Mouse (Mus musculus) brain, embryonic 14.5 days (tissue): ENCODE measurements around the gene a. TPM values are rescaled to one million over a fixed set of nuclear protein-coding genes. Genes with fewer than 3 reads are reported as not detected.
A peak's percentile ranks its signal among the peaks of the same experiment; 100 is the strongest.

Experiments used
- DNase-seq: peaks from one replicate; pipeline ENCODE4 v3.0.0-alpha.2; 2011; ENCODE audit warnings: low read depth
- CTCF ChIP-seq: fragments of 200-500 bp; IDR thresholded peaks from 2 replicates; pipeline ENCODE4 v1.5.1; 2012; ENCODE audit warnings: inconsistent platforms, mild to moderate bottlenecking, moderate library complexity, borderline replicate concordance; ENCODE audit not compliant: insufficient read depth, insufficient read length; ENCODE audit errors: extremely low read depth
- POLR2A ChIP-seq: fragments of 200-500 bp; IDR thresholded peaks from 2 replicates; pipeline ENCODE4 v1.6.1; 2012; ENCODE audit warnings: mild to moderate bottlenecking, inconsistent platforms, borderline replicate concordance; ENCODE audit not compliant: poor library complexity, insufficient read depth, insufficient read length, severe bottlenecking; ENCODE audit errors: extremely low read depth
- polyA plus RNA-seq: library from polyadenylated mRNA; depleted of rRNA; stranded (reverse); fragments of >200 nt; gene quantifications from 2 replicates; pipeline ENCODE4 v1.2.3, GENCODE M21; 2012

a gene
- polyA plus RNA-seq, 1 experiment, result 4.1 TPM

DNA sequence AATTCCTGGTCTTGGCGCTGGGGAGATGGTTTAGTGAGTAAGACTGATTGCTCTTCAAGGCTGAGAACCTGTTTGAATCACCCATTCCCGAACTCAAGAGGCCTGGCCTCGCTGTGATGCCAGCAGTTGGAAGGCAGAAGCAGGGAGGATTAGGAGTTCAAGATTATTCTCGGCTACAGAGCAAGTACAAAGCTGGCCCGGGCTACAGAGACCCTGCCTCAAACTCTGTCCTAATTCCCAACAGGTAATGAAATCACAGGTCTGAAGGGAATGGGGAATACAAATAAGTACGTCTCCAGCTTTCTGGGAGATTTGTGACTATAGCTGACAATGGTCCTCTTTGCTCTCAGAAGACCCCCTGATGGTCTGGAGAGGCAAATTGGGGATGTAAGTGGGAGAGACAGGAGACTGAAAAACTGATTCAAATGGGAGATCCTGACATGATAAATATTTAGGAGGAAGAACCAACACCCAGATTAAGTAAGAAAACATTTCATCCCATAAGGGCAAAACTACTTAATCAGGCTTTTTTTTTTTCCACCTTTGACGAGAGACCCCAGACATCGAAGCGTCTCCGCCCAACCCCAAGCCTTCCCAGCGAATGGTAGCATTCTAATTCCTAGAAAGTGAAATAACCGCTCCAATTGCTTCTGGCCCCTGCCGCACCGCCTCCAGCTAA lies 1.1 kb upstream of the a start:
- DNase-seq, result no peak
- TF ChIP-seq POLR2A (no peak), CTCF (no peak)

DNA sequence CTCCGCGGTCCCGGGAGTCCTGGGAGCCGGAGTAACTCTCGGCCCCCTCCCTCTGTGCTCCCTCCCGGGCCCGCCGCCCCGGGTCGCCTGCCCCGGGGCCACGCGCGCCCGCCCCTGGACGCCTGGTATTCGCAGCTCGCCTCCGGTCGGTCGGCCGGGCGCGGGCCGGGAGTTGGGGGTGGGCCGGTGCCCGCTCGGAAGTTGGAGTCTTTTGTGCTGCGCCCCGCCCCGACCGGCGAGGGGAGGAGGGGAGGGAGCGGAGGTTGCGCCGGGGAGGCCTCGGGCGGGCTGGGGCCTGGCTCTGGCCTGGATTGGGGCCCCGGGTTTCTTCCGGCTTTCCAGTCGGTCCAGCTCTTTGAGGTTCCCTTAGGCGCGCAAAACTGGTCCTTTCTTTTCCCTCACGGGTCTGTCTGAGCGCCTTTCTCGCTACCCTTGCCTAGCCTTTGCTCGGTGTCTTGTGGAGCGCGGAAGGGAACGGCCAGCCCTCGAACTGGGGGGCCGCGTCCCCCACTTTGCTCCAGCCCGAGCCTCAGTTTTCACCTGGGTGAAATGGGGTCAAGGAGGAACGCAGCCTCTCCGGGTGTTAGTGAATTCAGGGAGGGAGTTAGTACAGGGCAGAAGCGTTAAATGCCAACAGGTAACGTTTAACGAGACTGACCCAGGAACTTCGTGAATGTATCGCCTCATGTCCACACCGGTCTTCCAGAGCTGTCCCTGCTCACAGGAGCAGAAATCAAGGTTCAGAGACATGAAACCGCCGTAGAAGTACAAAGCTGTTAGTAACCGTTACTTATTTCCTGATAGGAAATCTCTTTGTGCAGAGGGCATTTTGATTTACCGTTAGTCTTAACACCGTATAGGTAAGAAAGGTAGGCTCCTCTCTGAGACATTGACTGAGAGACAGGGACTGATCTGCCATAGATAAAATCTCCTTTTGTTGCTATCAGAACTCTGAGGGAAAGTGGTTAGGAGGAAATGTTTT lies 750 bp downstream of the a start:
- DNase-seq, result peak; percentile 76
- TF ChIP-seq CTCF (no peak), POLR2A (no peak)

DNA sequence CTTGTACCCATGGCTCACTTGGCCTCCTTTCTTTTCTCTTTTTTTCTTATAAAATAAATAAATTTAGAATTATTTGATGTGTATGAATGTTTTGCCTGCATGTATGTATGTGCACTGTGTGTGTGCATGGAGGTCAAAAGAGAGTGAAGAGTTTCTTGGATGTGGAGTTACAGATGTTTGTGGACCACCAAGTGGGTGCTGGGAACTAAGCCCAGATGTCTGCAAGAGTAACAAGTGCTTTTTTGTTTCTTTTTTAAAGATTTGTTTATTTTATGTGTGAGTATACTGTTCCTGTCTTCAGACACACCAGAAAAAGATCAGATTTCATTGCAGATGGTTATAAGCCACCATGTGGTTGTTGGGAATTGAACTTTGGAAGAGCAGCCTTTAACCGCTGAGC lies 12.2 kb downstream of the a start:
- TF ChIP-seq CTCF (no peak), POLR2A (no peak)
- no peak for DNase-seq

DNA sequence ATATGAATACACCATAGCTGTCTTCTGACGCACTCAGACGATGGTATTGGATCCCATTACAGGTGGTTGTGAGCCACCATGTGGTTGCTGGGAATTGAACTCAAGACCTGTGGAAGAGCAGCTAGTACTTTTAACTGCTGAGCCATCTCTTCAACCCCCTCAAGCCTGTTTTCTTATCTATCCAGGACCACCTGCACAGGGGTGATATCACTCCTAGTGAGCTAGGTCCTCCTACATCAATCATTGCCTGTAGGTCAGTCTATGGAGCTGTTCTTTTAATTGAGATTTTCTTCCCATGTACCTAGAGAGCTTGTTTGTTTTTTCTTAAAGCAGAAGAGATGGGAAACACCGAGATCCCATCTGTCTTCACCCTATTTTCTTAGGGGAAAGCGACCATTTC lies 12.6 kb downstream of the a start:
- DNase-seq, result no peak
- no peak for TF ChIP-seq CTCF
- TF ChIP-seq POLR2A, result no peak

DNA sequence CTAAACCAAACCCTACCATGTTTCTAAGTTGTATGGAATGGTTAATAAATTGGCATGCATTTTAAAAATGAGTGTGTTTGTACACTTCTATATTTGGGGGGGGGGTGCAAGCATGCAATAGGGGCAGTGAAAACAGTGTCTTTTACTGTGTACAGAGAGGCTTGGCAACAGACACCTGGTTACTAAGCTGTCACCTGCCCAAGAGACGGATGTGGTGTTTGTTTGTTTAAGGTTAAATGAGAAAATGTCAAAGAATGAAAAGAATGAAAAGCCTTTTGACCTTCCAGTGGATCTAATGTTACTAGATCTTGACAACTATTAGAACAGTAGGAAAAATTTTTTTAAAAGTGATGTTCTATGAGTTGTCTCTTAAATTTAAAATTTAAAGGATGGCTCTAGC lies 16.5 kb downstream of the a start:
- DNase-seq, result no peak
- no peak for TF ChIP-seq CTCF
- TF ChIP-seq POLR2A, result no peak

DNA sequence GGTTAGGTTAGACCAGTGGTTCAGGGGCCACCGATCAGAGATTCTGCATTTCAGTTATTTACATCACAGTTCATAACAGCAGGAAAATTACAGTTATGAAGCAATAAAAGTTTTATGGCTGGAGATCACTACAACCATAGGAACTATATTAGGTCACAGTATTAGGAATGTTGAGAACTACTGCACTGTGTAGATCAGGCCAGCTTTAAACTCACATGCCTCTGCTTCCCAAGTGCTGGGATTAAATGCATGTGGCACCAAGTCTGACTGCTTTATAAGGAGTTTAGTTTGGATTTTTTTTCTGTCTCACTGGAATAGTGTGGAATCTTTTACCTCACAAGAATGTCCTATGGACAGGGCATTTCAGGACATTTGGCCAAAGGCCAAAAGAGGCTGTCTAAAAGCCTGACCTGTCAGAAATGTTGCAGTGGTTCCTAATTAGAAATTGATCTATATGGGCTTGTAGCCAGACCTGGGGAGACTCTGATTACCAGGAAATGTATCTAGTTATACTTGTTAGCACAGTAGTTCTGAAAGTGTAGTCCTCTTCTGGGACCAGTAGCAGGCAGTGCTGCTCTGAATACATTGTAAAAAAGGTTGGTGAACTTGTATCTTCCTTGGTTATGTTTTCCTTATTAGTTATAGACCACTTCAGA lies 18.0 kb downstream of the a start:
- no peak for TF ChIP-seq CTCF
- TF ChIP-seq POLR2A, result no peak
- peak; percentile 12 for DNase-seq

DNA sequence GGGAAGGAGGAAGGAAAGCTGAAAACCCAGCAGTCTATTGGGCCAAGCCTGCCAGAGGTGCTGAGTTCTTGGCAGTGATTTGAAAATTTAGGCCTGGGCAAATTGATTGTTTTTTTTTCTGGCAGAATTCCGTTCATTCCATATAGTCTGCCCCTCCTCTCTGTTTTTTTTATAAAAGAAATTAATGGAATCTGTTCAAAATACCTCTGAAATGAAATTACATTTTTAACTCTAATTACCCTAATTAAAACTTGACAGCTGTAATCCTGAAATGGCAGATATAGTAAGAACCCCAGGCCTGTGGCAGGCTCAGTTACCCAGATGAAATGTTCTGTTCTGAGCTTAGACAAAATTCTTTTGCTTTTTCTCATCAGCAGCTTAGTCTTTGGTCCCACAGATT lies 19.6 kb downstream of the a start:
- DNase-seq, result no peak
- no peak for TF ChIP-seq CTCF
- no peak for TF ChIP-seq POLR2A

DNA sequence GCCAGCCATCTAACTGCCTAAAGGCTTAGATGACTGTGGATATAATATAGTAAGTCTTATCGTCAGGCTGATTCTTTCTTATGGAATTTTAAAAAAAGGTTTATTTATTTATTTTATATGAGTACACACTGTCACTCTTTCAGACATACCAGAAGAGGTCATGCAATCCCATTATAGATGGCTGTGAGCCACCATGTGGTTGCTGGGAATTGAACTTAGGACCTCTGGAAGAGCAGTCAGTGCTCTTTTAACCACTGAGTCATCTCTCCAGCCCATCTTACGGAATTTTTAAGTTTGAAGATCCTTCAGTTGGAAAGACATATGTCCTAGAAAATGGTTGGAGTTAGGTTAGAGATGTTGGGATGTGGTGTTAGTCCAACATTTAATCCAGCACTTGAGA lies 22.2 kb downstream of the a start:
- no peak for DNase-seq
- TF ChIP-seq CTCF, result no peak

DNA sequence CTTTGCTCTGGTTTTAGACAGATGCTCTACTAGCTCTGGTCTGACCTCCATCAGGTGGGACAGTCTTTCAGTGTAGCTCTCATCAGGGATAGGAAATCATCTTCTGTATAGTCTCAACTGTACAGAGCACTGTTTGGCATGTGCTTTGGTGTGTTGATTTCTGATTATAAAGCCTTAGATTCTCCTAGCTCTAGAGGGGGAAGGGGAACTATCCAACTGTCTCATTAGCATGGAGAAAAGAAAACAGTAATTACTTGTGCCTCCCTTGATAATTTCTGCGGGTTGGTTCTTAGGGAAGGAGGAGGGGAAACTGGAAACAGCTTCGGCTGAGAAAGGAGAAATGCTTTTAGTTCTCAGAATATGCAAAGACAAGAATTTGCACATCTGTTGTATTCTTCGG lies 25.9 kb downstream of the a start:
- DNase-seq, result peak; percentile 82
- TF ChIP-seq CTCF (no peak), POLR2A (no peak)

DNA sequence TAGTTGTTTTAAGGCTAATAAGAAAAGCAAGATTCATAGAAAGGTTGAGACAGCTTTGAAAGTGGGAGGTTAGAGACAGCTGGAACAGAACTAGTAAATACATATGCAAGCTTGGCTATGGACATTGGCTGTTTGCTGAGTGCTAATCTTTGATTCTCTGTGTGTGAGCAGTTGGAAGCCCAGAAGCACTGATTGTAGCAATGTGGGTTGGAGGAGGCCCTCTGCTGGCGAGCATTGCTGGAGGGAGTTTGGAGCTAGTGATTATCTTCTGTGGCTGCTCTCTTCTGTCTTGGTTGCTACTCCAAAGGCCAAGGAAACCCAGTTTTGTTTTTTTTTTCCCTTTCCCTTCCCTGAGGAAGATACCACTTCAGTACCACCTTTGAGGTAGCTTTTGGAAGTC lies 26.6 kb downstream of the a start:
- TF ChIP-seq POLR2A (no peak), CTCF (peak; percentile 59; the same call in 1 of the 2 replicates)
- DNase-seq, result peak; percentile 72

DNA sequence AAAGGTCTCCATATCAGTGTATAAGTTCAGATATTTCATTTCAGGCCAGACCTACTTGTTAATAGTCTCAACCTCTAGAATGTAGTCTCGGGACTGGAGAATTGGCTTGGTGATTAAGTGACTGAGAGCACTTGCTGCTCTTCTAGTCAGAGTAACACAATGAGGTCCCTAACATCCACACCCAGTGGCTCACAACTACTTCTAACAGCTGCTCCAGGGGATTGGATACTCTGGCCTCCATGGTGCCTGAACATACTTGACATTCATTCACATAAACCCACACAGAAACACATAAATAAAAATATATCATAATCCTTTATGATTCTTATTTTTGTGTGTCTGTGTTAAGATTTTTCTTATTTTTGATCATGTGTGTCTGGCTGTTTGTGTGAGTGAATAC lies 27.4 kb downstream of the a start:
- TF ChIP-seq CTCF (no peak), POLR2A (no peak)
- DNase-seq, result no peak
